Mouse (Mus musculus) myocyte (in vitro differentiated cells): Measurements from ENCODE around the gene Thbs2.

Experiments used
- MAX ChIP-seq: IDR thresholded peaks from one replicate; pipeline ENCODE4 v1.6.1; 2011; ENCODE audit warnings: low read depth, mild to moderate bottlenecking, control low read depth
- MYOG ChIP-seq, 3 experiments: IDR thresholded peaks; one replicate each; pipeline ENCODE4 v1.6.1; 2011; ENCODE audit warnings: control low read depth in 2 of 3, low read depth in 2 of 3, mild to moderate bottlenecking in 2 of 3; ENCODE audit not compliant: insufficient read length in 2 of 3, control insufficient read depth in 1 of 3, insufficient read depth in 1 of 3
- POLR2A ChIP-seq: IDR thresholded peaks from one replicate; pipeline ENCODE4 v1.6.1; 2011; ENCODE audit warnings: low read depth, mild to moderate bottlenecking, control low read depth, moderate library complexity; ENCODE audit not compliant: insufficient read length
- POLR2AphosphoS2 ChIP-seq: IDR thresholded peaks from one replicate; pipeline ENCODE4 v1.6.1; 2011; ENCODE audit warnings: low read depth, control low read depth; ENCODE audit not compliant: insufficient read length
- SRF ChIP-seq: IDR thresholded peaks from one replicate; pipeline ENCODE4 v1.6.1; 2011; ENCODE audit warnings: low read depth; ENCODE audit not compliant: control insufficient read depth, insufficient read length
- TCF12 ChIP-seq: IDR thresholded peaks from one replicate; pipeline ENCODE4 v1.6.1; 2011; ENCODE audit warnings: mild to moderate bottlenecking, control low read depth; ENCODE audit not compliant: poor library complexity, insufficient read depth, severe bottlenecking
- USF1 ChIP-seq: IDR thresholded peaks from one replicate; pipeline ENCODE4 v1.6.1; 2011; ENCODE audit warnings: low read depth, mild to moderate bottlenecking, control low read depth, moderate library complexity

GRCm38 (mm10) chr17:14663366-14663765, 30.7 kb downstream of the Thbs2 start:
- no peak for TF ChIP-seq POLR2A
- TF ChIP-seq USF1: no peak
- no peak for TF ChIP-seq TCF12
- TF ChIP-seq MYOG (IDR thresholded peaks at IDR 0.05; ENCODE audit: control insufficient read depth in 1 of 3, insufficient read depth in 1 of 3, insufficient read length in 2 of 3, low read depth in 2 of 3): no peak
- no peak for TF ChIP-seq SRF
- no peak for TF ChIP-seq MAX
- no peak for TF ChIP-seq POLR2AphosphoS2
